Mouse (Mus musculus) G1E (cell line): ENCODE measurements around the gene Wdr95.

ENCODE experiments used
- CTCF ChIP-seq: IDR thresholded peaks from 2 replicates; pipeline ENCODE4 v1.5.1; 2012; ENCODE audit warnings: low read depth, low read length, inconsistent platforms, mixed read lengths
- GATA2 ChIP-seq: IDR thresholded peaks from 2 replicates; pipeline ENCODE4 v1.6.1; 2012; ENCODE audit warnings: low read depth, low read length, inconsistent platforms, borderline replicate concordance

GRCm38 (mm10) chr5:149649499-149650178 is 121.2 kb downstream of the Wdr95 start:
- TF ChIP-seq CTCF (no peak), GATA2 (no peak)
